Mouse (Mus musculus): Measurements from ENCODE around the gene Tfpi.
A peak's percentile ranks its signal among the peaks of the same experiment; 100 is the strongest.

Tfpi gene

GRCm38 (mm10) chr2:84473941-84474530, 2.5 kb downstream of the Tfpi start:
- no peak for DNase-seq (ENCODE audit: low spot score)

- no peak for DNase-seq (ENCODE audit: low spot score)
Observed at GRCm38 (mm10) chr2:84467391-84467790, 9.2 kb downstream of the Tfpi start.

GRCm38 (mm10) chr2:84464956-84465355, 11.6 kb downstream of the Tfpi start:
- no peak for DNase-seq (ENCODE audit: low spot score)

- DNase-seq (ENCODE audit: low spot score): no peak
Observed at GRCm38 (mm10) chr2:84462411-84462810, 14.2 kb downstream of the Tfpi start.

- DNase-seq (ENCODE audit: low spot score): no peak
Observed at GRCm38 (mm10) chr2:84459651-84460177, 16.9 kb downstream of the Tfpi start.

GRCm38 (mm10) chr2:84457221-84457620, 19.4 kb downstream of the Tfpi start:
- DNase-seq (ENCODE audit: low spot score): no peak

- peak; percentile 56 for DNase-seq (ENCODE audit: low spot score)
Observed at GRCm38 (mm10) chr2:84455236-84455799, 21.3 kb downstream of the Tfpi start.

GRCm38 (mm10) chr2:84454551-84455235, 21.9 kb downstream of the Tfpi start:
- no peak for DNase-seq (ENCODE audit: low spot score)

GRCm38 (mm10) chr2:84454051-84454450, 22.5 kb downstream of the Tfpi start:
- DNase-seq (ENCODE audit: low spot score): peak; percentile 59

GRCm38 (mm10) chr2:84445499-84445898, 31.1 kb downstream of the Tfpi start:
- no peak for DNase-seq (ENCODE audit: low spot score)

- no peak for DNase-seq (ENCODE audit: low spot score)
Observed at GRCm38 (mm10) chr2:84441940-84442339, 34.6 kb downstream of the Tfpi start.

GRCm38 (mm10) chr2:84429724-84430123, 46.9 kb downstream of the Tfpi start:
- peak; percentile 54 for DNase-seq (ENCODE audit: low spot score)

- DNase-seq (ENCODE audit: low spot score): no peak
Observed at GRCm38 (mm10) chr2:84428836-84429235, 47.7 kb downstream of the Tfpi start.

- no peak for DNase-seq (ENCODE audit: low spot score)
Observed at GRCm38 (mm10) chr2:84426531-84426930, 50.0 kb downstream of the Tfpi start.

GRCm38 (mm10) chr2:84425138-84425537, 51.4 kb downstream of the Tfpi start, which contains the start of gene Calcrl:
Gene Calcrl, minus strand, starts transcription at chr2:84425411.
- DNase-seq (ENCODE audit: low spot score): peak; percentile 65

GRCm38 (mm10) chr2:84416501-84416900, 60.1 kb downstream of the Tfpi start:
- no peak for DNase-seq (ENCODE audit: low spot score)

GRCm38 (mm10) chr2:84409796-84410592, 66.6 kb downstream of the Tfpi start:
- no peak for DNase-seq (ENCODE audit: low spot score)

- no peak for DNase-seq (ENCODE audit: low spot score)
Observed at GRCm38 (mm10) chr2:84404834-84405233, 71.7 kb downstream of the Tfpi start.

- no peak for DNase-seq (ENCODE audit: low spot score)
Observed at GRCm38 (mm10) chr2:84402713-84403112, 73.9 kb downstream of the Tfpi start.

GRCm38 (mm10) chr2:84396557-84396956, 80.0 kb downstream of the Tfpi start:
- no peak for DNase-seq (ENCODE audit: low spot score)

GRCm38 (mm10) chr2:84393236-84393635, 83.3 kb downstream of the Tfpi start:
- no peak for DNase-seq (ENCODE audit: low spot score)

GRCm38 (mm10) chr2:84389075-84389474, 87.5 kb downstream of the Tfpi start:
- no peak for DNase-seq (ENCODE audit: low spot score)

Data from layer of hippocampus, adult 11-12 months (tissue).